Mouse (Mus musculus) ES-Bruce4 (cell line): ENCODE results near the gene Dpp6. TPM values are rescaled to one million over a fixed set of nuclear protein-coding genes. Genes with fewer than 3 reads are reported as not detected.

Source experiments
- H3K27ac ChIP-seq: 2 replicates; pipeline ENCODE4 v1.5.1; 2012; ENCODE audit warnings: low read length, inconsistent platforms; ENCODE audit not compliant: insufficient read depth
- H3K27me3 ChIP-seq: 2 replicates; pipeline ENCODE4 v1.6.1; 2012; ENCODE audit warnings: mild to moderate bottlenecking, low read length, inconsistent platforms; ENCODE audit not compliant: control insufficient read depth, poor library complexity, insufficient read depth, severe bottlenecking
- H3K36me3 ChIP-seq: 2 replicates; pipeline ENCODE4 v1.6.1; 2012; ENCODE audit warnings: inconsistent platforms, mild to moderate bottlenecking, low read length, moderate library complexity; ENCODE audit not compliant: control insufficient read depth, poor library complexity, insufficient read depth, severe bottlenecking
- H3K4me1 ChIP-seq: one replicate; pipeline ENCODE4 v1.8.1; 2011; ENCODE audit warnings: low read length; ENCODE audit not compliant: control insufficient read depth, insufficient read depth
- H3K4me3 ChIP-seq: 2 replicates; pipeline ENCODE4 v1.5.1; 2011; ENCODE audit warnings: low read depth, mild to moderate bottlenecking, low read length
- H3K9ac ChIP-seq: 2 replicates; pipeline ENCODE4 v1.6.1; 2012; ENCODE audit warnings: low read depth, mild to moderate bottlenecking, inconsistent platforms; ENCODE audit not compliant: poor library complexity, severe bottlenecking
- H3K9me3 ChIP-seq: replicated peaks from 2 replicates; pipeline ENCODE4 v1.6.1; 2012; ENCODE audit warnings: mild to moderate bottlenecking, low read length, inconsistent platforms; ENCODE audit not compliant: control insufficient read depth, poor library complexity, insufficient read depth, severe bottlenecking
- CTCF ChIP-seq: IDR thresholded peaks from one replicate; pipeline ENCODE4 v1.8.1; 2011; ENCODE audit warnings: low read depth, low read length
- EP300 ChIP-seq: IDR thresholded peaks from 2 replicates; pipeline ENCODE4 v1.6.1; 2011; ENCODE audit warnings: low read depth, low read length; ENCODE audit not compliant: insufficient read depth
- POLR2A ChIP-seq: IDR thresholded peaks from one replicate; pipeline ENCODE4 v1.8.1; 2011; ENCODE audit warnings: low read length; ENCODE audit not compliant: insufficient read depth
- polyA plus RNA-seq: library from polyadenylated mRNA; stranded (reverse); fragments of >200 nt; gene quantifications from 2 replicates; pipeline ENCODE4 v1.2.4, GENCODE M21; 2011; ENCODE audit warnings: low read depth; ENCODE audit not compliant: missing spikeins, insufficient read depth, insufficient read length

Dpp6 gene
- polyA plus RNA-seq, 1 experiment = 4.1 TPM

DNA sequence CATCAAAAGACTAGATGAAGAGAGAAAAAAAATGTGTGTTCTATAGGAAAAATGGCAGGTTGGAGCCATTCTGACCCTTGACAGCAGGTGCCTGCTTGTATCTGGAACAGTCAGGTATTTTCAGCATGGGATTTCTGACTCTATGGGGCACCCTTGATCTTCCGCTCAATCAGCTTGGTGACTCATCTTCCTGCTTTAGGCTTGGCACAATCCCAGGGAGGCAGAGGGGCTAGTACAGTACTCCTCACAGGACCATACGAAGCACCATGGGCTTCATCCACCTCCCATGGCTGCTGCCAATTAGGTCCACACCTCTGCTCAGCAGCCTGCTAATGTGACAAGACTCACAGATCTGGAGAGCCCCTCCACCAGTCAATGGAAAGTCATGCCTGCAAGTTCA, 305.9 kb downstream of the Dpp6 start:
- Histone ChIP-seq H3K4me3 (no peak overlapping the region), H3K36me3 (no peaks in the 10 kb centered on the region), H3K27ac (no peak overlapping the region), H3K4me1 (no peaks in the 10 kb centered on the region), H3K27me3 (no peaks in the 10 kb centered on the region), H3K9ac (no peak overlapping the region), H3K9me3 (no peaks in the 10 kb centered on the region)
- TF ChIP-seq POLR2A = no peak
- no peak for TF ChIP-seq EP300
- TF ChIP-seq CTCF = no peak

DNA sequence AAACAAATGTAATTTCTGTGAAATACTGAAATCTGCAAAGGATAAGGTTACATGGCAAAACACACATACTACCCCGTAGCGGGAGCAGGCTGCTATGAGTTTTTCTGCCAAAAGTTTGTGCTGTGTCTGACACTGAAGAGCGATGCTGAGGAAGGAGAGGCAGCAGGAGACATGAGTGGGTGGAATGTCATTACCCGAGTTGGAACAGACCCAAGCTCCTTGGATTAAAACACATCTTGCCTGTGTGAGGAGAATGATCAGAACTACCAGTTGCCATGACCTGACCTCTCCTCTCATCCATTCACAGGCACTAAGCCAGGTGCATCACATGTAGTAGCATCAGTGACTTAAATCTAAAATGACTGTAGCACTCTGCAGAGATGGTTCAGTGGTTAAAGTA, 309.0 kb downstream of the Dpp6 start:
- no peak overlapping the region for H3K9ac ChIP-seq
- no peak overlapping the region for H3K4me3 ChIP-seq
- TF ChIP-seq POLR2A = no peak
- no peaks in the 10 kb centered on the region for H3K27me3 ChIP-seq
- no peak overlapping the region for H3K27ac ChIP-seq
- H3K4me1 ChIP-seq = no peaks in the 10 kb centered on the region
- no peaks in the 10 kb centered on the region for H3K9me3 ChIP-seq
- H3K36me3 ChIP-seq = no peaks in the 10 kb centered on the region

DNA sequence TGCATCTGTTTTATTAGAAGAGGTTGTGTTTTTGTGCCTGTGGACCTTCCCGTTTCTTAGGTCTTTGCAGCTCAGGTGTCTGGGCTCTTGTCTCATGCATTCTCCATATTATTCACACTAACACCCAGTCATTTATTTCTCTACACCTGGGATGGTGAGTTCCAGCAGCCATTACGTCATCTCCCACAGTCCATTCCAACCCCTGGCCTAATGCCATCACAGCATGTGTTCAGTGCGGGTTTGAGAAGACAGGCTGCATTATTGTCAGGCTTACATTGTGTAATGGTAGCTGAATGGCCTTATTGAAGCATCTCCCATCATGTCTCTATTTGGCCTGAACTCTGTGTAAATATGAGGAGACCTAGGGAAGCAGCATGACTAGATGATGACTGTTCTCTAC, 316.2 kb downstream of the Dpp6 start:
- no peak overlapping the region for H3K9ac ChIP-seq

DNA sequence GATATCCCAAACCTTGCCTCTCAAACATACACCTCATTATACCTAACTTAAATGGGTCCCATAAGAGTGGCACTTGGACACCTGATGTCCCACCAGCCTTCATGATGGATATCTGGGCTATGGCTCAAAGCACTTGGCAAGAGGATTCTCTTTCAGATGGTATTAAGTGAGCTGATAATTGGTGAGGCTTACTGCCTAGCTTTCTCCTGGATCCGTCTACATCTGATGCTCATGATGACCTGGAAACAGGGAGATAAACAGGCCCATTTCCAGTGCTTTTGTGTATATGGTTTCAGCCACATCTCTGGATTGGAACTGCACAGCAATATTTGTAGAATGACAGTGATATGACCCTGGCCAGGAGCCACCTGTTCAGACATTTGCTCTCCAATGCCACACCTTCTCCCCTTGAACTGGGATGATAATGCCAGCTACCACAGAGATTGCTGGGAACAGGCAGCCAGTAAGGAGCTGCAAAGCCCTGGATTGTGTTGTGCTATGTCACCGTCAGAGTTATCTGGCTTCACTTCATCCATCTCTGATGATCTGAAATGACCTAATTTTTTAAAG, 317.5 kb downstream of the Dpp6 start:
- H3K4me3 ChIP-seq = no peak overlapping the region
- TF ChIP-seq POLR2A = no peak
- TF ChIP-seq CTCF = no peak
- no peak for TF ChIP-seq EP300
- no peaks in the 10 kb centered on the region for H3K9me3 ChIP-seq
- no peak overlapping the region for H3K9ac ChIP-seq
- no peaks in the 10 kb centered on the region for H3K36me3 ChIP-seq
- H3K4me1 ChIP-seq = no peaks in the 10 kb centered on the region
- no peaks in the 10 kb centered on the region for H3K27me3 ChIP-seq
- no peak overlapping the region for H3K27ac ChIP-seq

More for the DNA sequence above, 316.2 kb downstream of the Dpp6 start:
- no peak overlapping the region for H3K4me3 ChIP-seq
- no peaks in the 10 kb centered on the region for H3K27me3 ChIP-seq
- H3K36me3 ChIP-seq = no peaks in the 10 kb centered on the region
- no peaks in the 10 kb centered on the region for H3K4me1 ChIP-seq
- H3K27ac ChIP-seq = no peak overlapping the region
- TF ChIP-seq EP300 (no peak), POLR2A (no peak), CTCF (no peak)
- no peaks in the 10 kb centered on the region for H3K9me3 ChIP-seq

DNA sequence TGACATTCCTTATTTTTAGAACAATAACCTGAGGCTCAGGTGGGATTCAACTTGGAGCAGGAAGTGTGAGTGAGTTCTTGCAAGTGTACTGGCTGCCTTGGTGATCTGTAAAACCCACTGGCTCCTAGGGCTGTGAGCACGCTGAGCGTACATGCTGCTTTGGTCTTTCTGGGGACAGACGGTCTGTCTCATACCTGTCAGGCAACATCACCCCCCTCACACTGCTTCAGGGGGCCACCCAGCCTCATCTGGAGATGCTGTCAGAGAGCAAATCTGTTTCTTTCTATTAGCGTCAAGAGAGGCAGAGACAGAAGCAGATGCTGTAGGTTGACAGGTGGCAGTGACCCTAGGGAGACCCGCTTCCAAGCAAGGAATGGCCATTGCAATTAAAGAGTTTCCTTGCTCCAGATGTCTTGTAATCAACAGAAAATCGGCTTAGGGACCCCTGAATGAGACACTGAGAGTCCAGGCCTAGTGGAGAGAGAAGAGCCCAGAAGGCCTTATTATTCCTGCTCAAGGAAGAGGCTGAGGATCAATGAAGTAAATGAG, 330.5 kb downstream of the Dpp6 start:
- Histone ChIP-seq H3K27me3 (no peaks in the 10 kb centered on the region), H3K4me3 (no peak overlapping the region), H3K9ac (no peak overlapping the region), H3K4me1 (no peaks in the 10 kb centered on the region), H3K9me3 (no peaks in the 10 kb centered on the region), H3K27ac (no peak overlapping the region), H3K36me3 (no peaks in the 10 kb centered on the region)
- TF ChIP-seq CTCF (no peak), POLR2A (no peak), EP300 (no peak)

DNA sequence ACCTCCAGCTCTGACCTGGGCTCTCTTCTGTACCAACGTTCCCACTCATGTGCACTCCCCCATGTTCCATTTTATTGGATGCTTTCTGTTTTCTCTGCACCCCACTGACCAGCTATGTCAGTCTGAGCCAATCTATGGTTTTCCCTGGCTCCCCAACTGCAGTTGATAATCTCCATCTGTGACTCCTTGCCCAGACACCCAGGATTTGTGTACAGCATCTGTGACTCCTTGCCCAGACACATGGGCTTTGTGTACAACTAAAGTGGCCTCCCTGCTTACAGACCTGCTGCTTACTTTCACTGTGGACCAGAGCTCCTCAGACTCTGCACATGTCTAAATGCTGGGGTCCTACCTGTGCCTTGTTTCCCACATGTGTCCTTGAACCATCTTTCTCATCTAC, 334.0 kb downstream of the Dpp6 start:
- Histone ChIP-seq H3K27ac (no peak overlapping the region), H3K9me3 (no peaks in the 10 kb centered on the region), H3K36me3 (no peaks in the 10 kb centered on the region), H3K4me1 (no peaks in the 10 kb centered on the region), H3K4me3 (no peak overlapping the region), H3K27me3 (no peaks in the 10 kb centered on the region), H3K9ac (no peak overlapping the region)
- TF ChIP-seq POLR2A (no peak), CTCF (no peak), EP300 (no peak)
